Mouse (Mus musculus): Measurements from ENCODE around the gene Sult2b1. TPM values are rescaled to one million over a fixed set of nuclear protein-coding genes. Genes with fewer than 3 reads are reported as not detected.

The Sult2b1 gene
- polyA plus RNA-seq, 1 experiment: not detected

- no peaks in the 10 kb centered on the region for H3K36me3 ChIP-seq (ENCODE audit: control insufficient read depth)
- H3K9me3 ChIP-seq (ENCODE audit: control insufficient read depth, low read length): no peaks in the 10 kb centered on the region
- no peak for TF ChIP-seq TAL1 (IDR thresholded peaks at IDR 0.05; ENCODE audit: low read length)
- no peak for TF ChIP-seq GATA1 (IDR thresholded peaks at IDR 0.05; ENCODE audit: low read length)
Measured at GRCm38 (mm10) chr7:45692364-45692763, 92.1 kb downstream of the Sult2b1 start.

GRCm38 (mm10) chr7:45689800-45690199 is 94.7 kb downstream of the Sult2b1 start:
- Histone ChIP-seq H3K27me3 (ENCODE audit: control insufficient read depth) (no peaks in the 10 kb centered on the region; the same call in 1 of the 2 replicates), H3K4me1 (ENCODE audit: control insufficient read depth) (no peaks in the 10 kb centered on the region; the same call in 1 of the 2 replicates), H3K9me3 (ENCODE audit: control insufficient read depth, low read length) (no peaks in the 10 kb centered on the region), H3K36me3 (ENCODE audit: control insufficient read depth) (no peaks in the 10 kb centered on the region), H3K4me3 (replicated peaks) (no peak overlapping the region)
- TF ChIP-seq TAL1 (IDR thresholded peaks at IDR 0.05; ENCODE audit: low read length): no peak
- TF ChIP-seq GATA1 (IDR thresholded peaks at IDR 0.05; ENCODE audit: low read length): no peak

More at GRCm38 (mm10) chr7:45692364-45692763, 92.1 kb downstream of the Sult2b1 start:
- H3K4me3 ChIP-seq (replicated peaks): no peak overlapping the region
- no peaks in the 10 kb centered on the region; the same call in 1 of the 2 replicates for H3K27me3 ChIP-seq (ENCODE audit: control insufficient read depth)
- no peaks in the 10 kb centered on the region; the same call in 1 of the 2 replicates for H3K4me1 ChIP-seq (ENCODE audit: control insufficient read depth)

- TF ChIP-seq TAL1 (IDR thresholded peaks at IDR 0.05; ENCODE audit: low read length): no peak
- no peak for TF ChIP-seq GATA1 (IDR thresholded peaks at IDR 0.05; ENCODE audit: low read length)
- H3K9me3 ChIP-seq (ENCODE audit: control insufficient read depth, low read length): no peaks in the 10 kb centered on the region
- no peaks in the 10 kb centered on the region for H3K36me3 ChIP-seq (ENCODE audit: control insufficient read depth)
- H3K4me3 ChIP-seq (replicated peaks): no peak overlapping the region
- H3K27me3 ChIP-seq (ENCODE audit: control insufficient read depth): no peaks in the 10 kb centered on the region; the same call in 1 of the 2 replicates
- no peaks in the 10 kb centered on the region; the same call in 1 of the 2 replicates for H3K4me1 ChIP-seq (ENCODE audit: control insufficient read depth)
Measured at GRCm38 (mm10) chr7:45689099-45689498, 95.4 kb downstream of the Sult2b1 start.

- Histone ChIP-seq H3K4me1 (ENCODE audit: control insufficient read depth) (peaks cover 9% of the 10 kb centered on the region), H3K4me3 (replicated peaks) (no peak overlapping the region), H3K9me3 (ENCODE audit: control insufficient read depth, low read length) (no peaks in the 10 kb centered on the region), H3K36me3 (ENCODE audit: control insufficient read depth) (no peaks in the 10 kb centered on the region), H3K27me3 (ENCODE audit: control insufficient read depth) (no peaks in the 10 kb centered on the region)
- TF ChIP-seq TAL1 (IDR thresholded peaks at IDR 0.05; ENCODE audit: low read length): no peak
- TF ChIP-seq GATA1 (IDR thresholded peaks at IDR 0.05; ENCODE audit: low read length): no peak
Measured at GRCm38 (mm10) chr7:45686841-45687240, 97.6 kb downstream of the Sult2b1 start.

- TF ChIP-seq GATA1 (IDR thresholded peaks at IDR 0.05; ENCODE audit: low read length) (no peak), TAL1 (IDR thresholded peaks at IDR 0.05; ENCODE audit: low read length) (no peak)
- no peaks in the 10 kb centered on the region for H3K27me3 ChIP-seq (ENCODE audit: control insufficient read depth)
- H3K4me3 ChIP-seq (replicated peaks): no peak overlapping the region
- peaks cover 10% of the 10 kb centered on the region for H3K4me1 ChIP-seq (ENCODE audit: control insufficient read depth)
- H3K9me3 ChIP-seq (ENCODE audit: control insufficient read depth, low read length): no peaks in the 10 kb centered on the region
- no peaks in the 10 kb centered on the region for H3K36me3 ChIP-seq (ENCODE audit: control insufficient read depth)
Measured at GRCm38 (mm10) chr7:45685811-45686210, 98.7 kb downstream of the Sult2b1 start.

- Histone ChIP-seq H3K4me1 (ENCODE audit: control insufficient read depth) (peaks cover 10% of the 10 kb centered on the region), H3K27me3 (ENCODE audit: control insufficient read depth) (no peaks in the 10 kb centered on the region), H3K4me3 (replicated peaks) (no peak within 1 kb of the TSS), H3K36me3 (ENCODE audit: control insufficient read depth) (no peaks in the 10 kb centered on the region), H3K9me3 (ENCODE audit: control insufficient read depth, low read length) (no peaks in the 10 kb centered on the region)
- no peak for TF ChIP-seq TAL1 (IDR thresholded peaks at IDR 0.05; ENCODE audit: low read length)
- TF ChIP-seq GATA1 (IDR thresholded peaks at IDR 0.05; ENCODE audit: low read length): no peak
Measured at GRCm38 (mm10) chr7:45683396-45684050, 100.9 kb downstream of the Sult2b1 start, which contains the start of gene Ntn5. Gene Ntn5 (plus strand): TSS chr7:45684022.

- no peaks in the 10 kb centered on the region for H3K36me3 ChIP-seq (ENCODE audit: control insufficient read depth)
- no peaks in the 10 kb centered on the region for H3K9me3 ChIP-seq (ENCODE audit: control insufficient read depth, low read length)
- H3K4me3 ChIP-seq (replicated peaks): no peak overlapping the region
- no peaks in the 10 kb centered on the region for H3K27me3 ChIP-seq (ENCODE audit: control insufficient read depth)
- peaks cover 10% of the 10 kb centered on the region for H3K4me1 ChIP-seq (ENCODE audit: control insufficient read depth)
- TF ChIP-seq TAL1 (IDR thresholded peaks at IDR 0.05; ENCODE audit: low read length) (no peak), GATA1 (IDR thresholded peaks at IDR 0.05; ENCODE audit: low read length) (no peak)
Measured at GRCm38 (mm10) chr7:45682144-45683126, 102.0 kb downstream of the Sult2b1 start.

GRCm38 (mm10) chr7:45681046-45681736 is 103.3 kb downstream of the Sult2b1 start:
- H3K4me3 ChIP-seq (replicated peaks): no peak overlapping the region
- TF ChIP-seq GATA1 (IDR thresholded peaks at IDR 0.05; ENCODE audit: low read length): no peak
- no peak for TF ChIP-seq TAL1 (IDR thresholded peaks at IDR 0.05; ENCODE audit: low read length)
- H3K9me3 ChIP-seq (ENCODE audit: control insufficient read depth, low read length): no peaks in the 10 kb centered on the region
- no peaks in the 10 kb centered on the region for H3K27me3 ChIP-seq (ENCODE audit: control insufficient read depth)
- no peaks in the 10 kb centered on the region for H3K36me3 ChIP-seq (ENCODE audit: control insufficient read depth)
- peaks cover 10% of the 10 kb centered on the region for H3K4me1 ChIP-seq (ENCODE audit: control insufficient read depth)

Other genes with a start within 250 kb of the Sult2b1 start
- gene Hsd17b14, start 229.8 kb downstream of the Sult2b1 start, polyA plus RNA-seq (2012): 0.31 and 0.50 TPM in 2 replicates
- 1.1 and 2.6 TPM in 2 replicates for gene Bcat2, start 214.5 kb downstream of the Sult2b1 start, polyA plus RNA-seq (2012)
- gene Fgf21, start 169.2 kb downstream of the Sult2b1 start, polyA plus RNA-seq (2012): not detected in 2 replicates
- not detected in 2 replicates for gene Fut1, start 167.4 kb downstream of the Sult2b1 start, polyA plus RNA-seq (2012)
- gene Izumo1, start 162.9 kb downstream of the Sult2b1 start, polyA plus RNA-seq (2012): 0.05 TPM in 1 of 2 replicates, not detected in the other
- gene Rasip1, start 157.2 kb downstream of the Sult2b1 start, polyA plus RNA-seq (2012): 0.04 and 0.06 TPM in 2 replicates
- not detected in 2 replicates for gene Mamstr, start 144.7 kb downstream of the Sult2b1 start, polyA plus RNA-seq (2012)
- 0.09 TPM in 1 of 2 replicates, not detected in the other for gene Fut2, start 118.3 kb downstream of the Sult2b1 start, polyA plus RNA-seq (2012)
- not detected in 2 replicates for gene Ntn5, start 100.6 kb downstream of the Sult2b1 start, polyA plus RNA-seq (2012)
- gene Sec1, start 90.3 kb downstream of the Sult2b1 start, polyA plus RNA-seq (2012): not detected in 2 replicates
- gene Car11, start 84.8 kb downstream of the Sult2b1 start, polyA plus RNA-seq (2012): not detected in 2 replicates
- gene Dbp, start 79.6 kb downstream of the Sult2b1 start, polyA plus RNA-seq (2012): 0.07 TPM in 2 replicates
- gene Rpl18, start 69.2 kb downstream of the Sult2b1 start, polyA plus RNA-seq (2012): 1,232 and 1,322 TPM in 2 replicates
- gene Sphk2, start 66.7 kb downstream of the Sult2b1 start, polyA plus RNA-seq (2012): 5.1 and 5.7 TPM in 2 replicates
- 0.03 and 0.11 TPM in 2 replicates for gene Fam83e, start 63.5 kb downstream of the Sult2b1 start, polyA plus RNA-seq (2012)
- not detected in 2 replicates for gene Spaca4, start 58.9 kb downstream of the Sult2b1 start, polyA plus RNA-seq (2012)
- 0.01 and 0.04 TPM in 2 replicates for gene Lmtk3, start 931 bp downstream of the Sult2b1 start, polyA plus RNA-seq (2012)
- 21.7 and 22.4 TPM in 2 replicates for gene Cyth2, start 29.9 kb upstream of the Sult2b1 start, polyA plus RNA-seq (2012)
- gene Kcnj14, start 40.1 kb upstream of the Sult2b1 start, polyA plus RNA-seq (2012): 0.02 and 0.04 TPM in 2 replicates
- gene Grwd1, start 46.3 kb upstream of the Sult2b1 start, polyA plus RNA-seq (2012): 1.1 and 1.4 TPM in 2 replicates
- 18.7 and 19.2 TPM in 2 replicates for gene Kdelr1, start 88.1 kb upstream of the Sult2b1 start, polyA plus RNA-seq (2012)
- 0.01 TPM in 2 replicates for gene Grin2d, start 93.7 kb upstream of the Sult2b1 start, polyA plus RNA-seq (2012)
- gene Syngr4, start 112.0 kb upstream of the Sult2b1 start, polyA plus RNA-seq (2012): 1.1 and 1.2 TPM in 2 replicates
- gene Tmem143, start 112.3 kb upstream of the Sult2b1 start, polyA plus RNA-seq (2012): 1.4 and 2.0 TPM in 2 replicates
- 3.5 and 9.5 TPM in 2 replicates for gene Emp3, start 136.7 kb upstream of the Sult2b1 start, polyA plus RNA-seq (2012)
- gene Ccdc114, start 139.4 kb upstream of the Sult2b1 start, polyA plus RNA-seq (2012): 0.02 TPM in 1 of 2 replicates, not detected in the other
- gene Abcc6, start 245.6 kb upstream of the Sult2b1 start, polyA plus RNA-seq (2012): 0.03 and 0.04 TPM in 2 replicates
- 1.4 and 1.8 TPM in 2 replicates for gene Nomo1, start 249.0 kb upstream of the Sult2b1 start, polyA plus RNA-seq (2012)